Mouse (Mus musculus) WW6 (cell line): Measurements from ENCODE around the gene Wipf3.

Experiments used
- DNase-seq: peaks from one replicate; pipeline ENCODE4 v3.0.0-alpha.2; 2013; ENCODE audit warnings: low read depth, low spot score

Wipf3 gene

DNA sequence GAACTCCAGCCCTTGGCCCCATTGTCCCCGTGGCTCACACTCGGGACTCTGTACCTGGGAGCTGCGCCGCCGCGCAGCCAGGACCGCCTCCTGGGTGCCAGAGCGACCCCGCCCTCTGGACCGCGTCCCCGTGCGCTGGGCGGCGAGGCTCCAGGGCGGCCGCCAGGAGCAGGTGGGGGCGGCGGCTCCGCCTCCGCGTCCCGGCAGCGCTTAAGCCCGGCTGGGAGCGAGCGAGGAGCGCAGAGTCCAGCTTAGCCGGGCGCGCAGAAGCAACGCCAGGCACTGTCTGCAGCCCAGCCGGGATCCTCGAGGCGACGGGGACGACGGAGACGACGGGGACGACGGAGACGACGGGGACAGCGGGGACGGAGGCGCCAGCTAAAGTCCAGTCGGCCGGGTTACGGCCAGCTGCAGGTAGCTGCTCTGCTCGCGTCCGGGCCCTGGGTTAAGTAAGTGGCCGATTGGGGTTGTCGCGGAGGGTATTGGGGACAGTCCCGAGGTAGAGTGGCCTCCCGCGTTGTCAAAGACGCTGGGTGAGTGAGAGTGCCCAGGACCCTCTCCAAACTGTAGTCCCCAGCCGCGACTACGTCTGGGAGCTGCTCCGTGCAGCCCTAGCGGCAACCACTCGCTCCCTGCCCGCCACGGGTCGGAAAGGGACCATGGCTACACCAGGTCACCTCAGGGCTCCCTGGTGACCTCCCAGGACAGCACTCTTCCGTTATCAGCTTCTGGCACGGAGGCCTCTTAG is at the start of gene Wipf3:
Wipf3 (plus strand) TSS at position 157 of the 748 bp plus-strand sequence.
- peak; percentile 28 for DNase-seq

DNA sequence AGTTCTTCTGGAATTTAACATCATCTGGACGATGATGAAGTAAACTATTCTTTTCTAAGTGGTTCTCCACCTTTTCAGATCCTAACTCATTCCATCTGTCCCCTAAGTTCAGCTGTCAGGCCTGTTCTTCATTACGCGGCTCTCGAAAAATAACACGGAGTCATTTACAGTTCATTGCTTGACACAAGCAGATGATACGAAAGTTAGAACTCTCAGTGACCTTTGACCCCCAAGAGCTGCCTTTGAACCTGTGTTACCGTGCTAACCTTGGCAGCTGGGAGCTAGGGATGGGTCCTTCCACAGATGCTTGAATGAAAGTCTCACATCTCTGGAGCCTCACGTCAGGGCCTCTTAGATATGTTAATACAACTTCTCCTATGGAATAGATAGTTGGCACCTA is 46.8 kb upstream of the Wipf3 start:
- no peak for DNase-seq

DNA sequence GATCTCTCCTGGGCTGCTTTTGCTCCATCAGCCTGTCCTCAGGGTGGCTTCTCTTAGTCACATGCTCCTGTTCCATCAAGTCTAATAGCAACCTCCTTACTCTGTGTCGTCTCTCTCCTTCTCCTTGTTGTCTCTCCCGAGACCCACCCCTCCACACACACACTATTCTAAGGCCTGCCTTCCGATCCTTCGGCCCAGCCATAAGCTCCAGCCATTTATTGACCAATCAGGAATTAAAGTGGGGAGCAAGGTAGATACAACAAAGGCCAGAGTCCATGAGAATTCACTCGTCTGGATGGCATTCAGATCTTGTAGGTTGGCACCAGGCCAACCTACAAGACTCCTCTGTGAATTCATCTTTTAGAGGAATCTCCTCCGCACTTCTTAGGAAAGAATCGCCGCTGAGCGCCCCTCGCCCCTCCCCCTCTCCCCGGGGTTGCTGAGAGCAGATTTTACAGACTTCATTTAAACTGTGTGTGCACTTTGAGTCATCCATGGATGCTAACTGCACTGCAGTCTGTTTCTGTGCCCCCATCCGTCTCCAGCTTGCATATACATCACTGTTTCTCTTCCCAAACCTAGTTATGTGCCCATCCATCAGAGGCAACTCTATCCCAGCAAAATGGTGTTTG is 45.4 kb upstream of the Wipf3 start:
- no peak for DNase-seq

GRCm38 (mm10) chr6:54384777-54385176 is 44.6 kb upstream of the Wipf3 start:
- no peak for DNase-seq

DNA sequence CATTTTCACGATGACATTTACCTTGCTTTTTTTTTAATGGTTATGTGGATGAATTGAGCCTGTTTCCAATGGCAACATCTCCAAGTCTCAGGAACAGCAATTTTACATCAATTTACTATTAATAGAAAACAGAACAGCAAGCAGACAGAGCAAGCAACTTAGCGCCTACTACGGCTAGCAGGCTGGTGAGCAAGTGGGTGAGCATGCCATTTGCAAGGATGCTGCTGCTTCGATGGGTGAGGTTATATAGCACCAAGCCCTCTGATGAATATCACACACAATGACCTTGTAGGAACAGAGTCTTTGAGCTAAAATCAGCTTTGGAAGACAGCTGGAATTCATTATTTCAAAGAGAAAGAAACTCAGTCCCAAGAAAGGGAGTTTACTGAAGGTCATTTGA is 43.0 kb upstream of the Wipf3 start:
- DNase-seq, result no peak

- no peak for DNase-seq
Observed at GRCm38 (mm10) chr6:54387044-54387443, 42.4 kb upstream of the Wipf3 start.

DNA sequence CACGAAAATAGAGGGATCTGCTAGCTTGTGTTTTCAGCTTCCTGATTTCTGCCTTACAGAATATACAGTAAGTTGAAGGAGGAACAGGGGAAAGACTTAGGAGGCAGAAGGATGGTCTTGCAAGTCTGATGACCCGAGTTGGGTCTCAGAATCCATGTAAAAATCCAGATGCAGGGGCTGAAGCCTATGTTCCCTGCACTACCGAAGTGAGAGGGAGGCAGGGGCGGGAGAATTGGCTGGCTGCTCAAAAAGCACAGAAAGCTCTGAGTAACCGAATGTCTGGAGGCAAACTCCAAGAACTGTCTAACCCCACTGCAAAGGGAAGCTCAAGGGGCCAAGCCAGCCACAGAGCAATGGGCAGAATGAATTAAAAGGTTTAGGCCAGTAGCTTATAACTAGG is 41.7 kb upstream of the Wipf3 start:
- DNase-seq, result no peak

- no peak for DNase-seq
Observed at GRCm38 (mm10) chr6:54388690-54389275, 40.6 kb upstream of the Wipf3 start.

DNA sequence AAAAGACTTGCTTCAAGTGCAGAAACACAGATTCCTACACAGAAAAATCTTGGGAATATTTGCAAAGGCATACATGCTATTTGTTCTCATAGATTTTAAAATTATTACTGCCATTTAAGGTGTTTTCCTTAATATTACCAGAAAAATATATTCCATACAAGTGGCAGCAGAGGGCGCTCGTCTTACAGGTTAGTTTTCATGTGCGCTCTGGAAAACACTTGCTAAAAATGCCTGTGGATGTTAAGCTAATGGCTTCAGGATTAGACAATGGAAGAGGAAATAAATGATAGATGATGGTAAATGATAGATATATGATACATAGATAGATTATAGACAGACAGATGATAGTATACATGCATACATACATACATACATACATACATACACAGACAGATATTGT is 37.6 kb upstream of the Wipf3 start:
- no peak for DNase-seq

DNA sequence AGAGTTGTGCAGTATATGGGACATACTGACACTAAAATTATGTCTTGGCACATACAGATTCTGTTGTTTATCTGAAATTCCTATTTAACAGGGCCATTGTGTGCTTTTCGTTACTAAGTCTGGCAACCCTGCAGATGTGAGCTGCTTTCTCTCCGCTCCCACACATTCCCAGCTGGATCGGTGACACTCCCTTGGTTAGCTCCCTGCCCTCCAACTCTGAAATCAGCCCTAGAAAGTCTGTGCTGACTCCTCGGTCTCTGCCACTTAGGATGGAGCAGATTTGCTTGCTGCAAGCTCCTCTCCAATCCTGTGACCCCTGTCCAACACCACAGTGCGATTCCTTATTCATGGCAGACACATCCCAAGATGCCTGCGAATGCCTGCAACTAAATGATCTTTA is 35.5 kb upstream of the Wipf3 start:
- no peak for DNase-seq

GRCm38 (mm10) chr6:54399194-54399923 is 30.0 kb upstream of the Wipf3 start:
- DNase-seq, result no peak

GRCm38 (mm10) chr6:54401503-54401902 is 27.9 kb upstream of the Wipf3 start:
- DNase-seq, result no peak

- DNase-seq, result no peak
Observed at GRCm38 (mm10) chr6:54404916-54405315, 24.5 kb upstream of the Wipf3 start.

GRCm38 (mm10) chr6:54406116-54406515 is 23.3 kb upstream of the Wipf3 start:
- no peak for DNase-seq

DNA sequence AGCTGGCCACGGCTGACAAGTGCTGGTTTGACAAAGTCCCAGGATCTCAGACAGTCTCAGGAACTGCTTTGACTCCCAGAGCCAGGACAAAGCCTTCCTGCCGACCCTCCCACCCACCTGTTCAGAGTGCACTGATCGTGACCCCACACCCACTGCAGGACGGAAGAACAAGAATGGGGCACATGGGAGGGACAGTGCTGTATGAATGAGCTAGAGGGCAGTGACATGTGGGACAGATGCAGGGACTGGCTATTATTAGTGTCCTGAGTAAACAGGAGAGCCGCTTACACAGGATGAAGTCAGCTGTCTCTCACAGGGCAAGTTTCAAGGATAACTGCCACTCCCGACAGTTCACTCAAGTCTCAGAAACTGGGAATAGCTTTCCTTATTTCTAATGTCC is 20.1 kb upstream of the Wipf3 start:
- no peak for DNase-seq

DNA sequence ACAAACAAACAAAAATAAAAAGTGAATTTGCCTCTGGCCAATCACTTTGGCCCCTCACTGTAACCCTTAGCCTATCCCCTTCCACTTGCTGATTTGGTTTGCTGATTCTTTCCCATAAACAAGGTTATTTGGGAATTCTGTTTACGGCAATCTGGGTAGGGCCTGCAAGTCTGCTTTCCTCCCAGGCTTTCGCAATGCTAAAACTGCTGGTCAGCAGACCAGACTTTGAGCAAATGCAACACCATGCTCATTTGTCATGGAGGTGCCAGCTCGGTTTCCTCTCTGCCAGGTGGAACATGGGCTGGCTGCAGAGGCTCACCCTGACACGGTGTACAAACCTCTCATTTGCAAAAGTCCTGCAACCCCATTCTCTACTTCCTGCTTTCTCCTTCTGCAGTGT is 19.0 kb upstream of the Wipf3 start:
- DNase-seq, result no peak

DNA sequence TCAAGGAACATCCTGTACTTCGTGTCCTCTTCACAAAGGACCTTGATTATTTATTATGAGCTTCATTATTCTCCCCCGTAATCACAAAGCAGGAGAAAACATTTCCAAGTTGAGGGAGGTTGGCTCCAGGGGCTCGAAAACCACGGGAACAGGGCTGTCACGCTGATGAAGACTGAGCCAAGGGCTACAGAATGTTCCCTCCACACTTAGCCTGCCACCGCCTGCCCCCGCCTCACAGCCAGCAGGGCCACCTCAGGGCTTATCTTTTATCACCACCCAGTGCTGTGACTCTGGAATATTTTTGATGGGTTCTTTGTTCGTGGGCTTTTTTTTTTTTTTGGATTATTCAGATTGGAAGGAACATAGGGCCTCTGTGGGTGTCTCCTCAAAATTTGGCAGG is 17.8 kb upstream of the Wipf3 start:
- no peak for DNase-seq

- DNase-seq, result no peak
Observed at GRCm38 (mm10) chr6:54412879-54413278, 16.5 kb upstream of the Wipf3 start.

- DNase-seq, result no peak
Observed at GRCm38 (mm10) chr6:54425230-54425629, 4.2 kb upstream of the Wipf3 start.

DNA sequence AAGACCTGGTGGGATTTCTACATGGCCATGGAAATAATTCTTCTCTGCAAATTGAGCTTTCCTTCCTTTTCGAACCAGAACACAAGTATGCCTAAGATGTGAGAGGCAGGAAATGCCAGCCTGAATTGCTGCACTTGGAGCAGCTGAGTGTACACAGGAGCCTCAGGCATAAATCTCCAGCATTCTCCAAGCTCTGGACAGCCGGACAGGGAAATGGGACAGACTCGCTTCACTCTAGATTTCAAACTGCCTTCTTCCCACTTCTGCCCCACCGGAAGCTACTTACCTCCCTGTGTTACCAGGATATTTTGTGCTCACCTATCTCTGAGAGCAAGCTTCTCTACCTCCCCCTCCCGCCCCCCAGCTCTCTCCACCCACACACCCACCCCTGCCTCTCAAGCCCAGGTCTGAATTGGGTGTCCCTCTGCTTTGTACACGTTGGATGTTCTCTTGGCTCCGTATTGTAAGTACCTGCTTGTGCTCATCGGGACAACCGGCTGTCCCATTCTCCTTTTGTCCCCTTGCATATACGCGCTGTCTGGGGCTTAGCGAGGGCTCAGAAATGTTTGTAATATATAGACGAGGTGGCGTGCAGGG is 455 bp upstream of the Wipf3 start:
- DNase-seq, result no peak

DNA sequence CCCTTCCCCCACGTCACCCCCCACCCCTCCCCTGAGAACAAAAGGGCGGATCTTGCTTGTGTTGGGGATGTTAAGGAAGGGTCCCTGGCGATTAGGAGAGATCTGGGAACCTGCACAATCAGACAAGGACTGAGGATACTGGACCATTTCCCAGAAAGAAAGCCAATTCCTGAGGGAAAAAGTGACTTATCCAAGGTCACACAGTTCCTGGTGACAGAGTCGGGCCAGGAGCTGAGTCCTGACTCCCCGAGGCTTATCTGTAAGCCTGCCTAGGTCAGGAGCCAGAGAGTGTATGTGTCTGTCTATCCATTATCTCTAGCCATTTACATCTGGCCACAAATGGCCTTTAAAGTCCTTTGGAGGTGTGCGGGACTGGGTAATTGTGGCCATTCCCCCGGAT is 818 bp downstream of the Wipf3 start:
- no peak for DNase-seq

DNA sequence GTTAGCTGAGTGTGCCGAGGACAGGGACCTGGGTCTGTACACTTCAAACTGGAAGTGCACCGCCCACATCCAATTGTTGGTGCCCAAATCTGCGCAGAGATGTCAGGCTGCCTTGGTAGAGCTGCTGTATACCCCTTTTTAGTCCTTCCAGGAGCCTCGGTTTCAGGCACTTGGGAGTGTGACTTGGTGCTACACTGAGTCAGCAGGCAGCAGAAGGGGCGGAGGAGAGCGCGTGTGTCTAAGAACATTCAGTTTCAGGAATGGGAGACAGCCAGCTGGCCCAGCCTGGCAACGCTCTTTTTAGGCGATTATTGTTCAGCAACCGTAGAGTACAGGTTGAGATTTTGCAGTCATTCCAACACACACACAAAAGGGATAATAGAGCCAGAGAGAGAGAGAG is 2.4 kb downstream of the Wipf3 start:
- DNase-seq, result no peak
